8 mouse cellular contexts compared by ENCODE assay signal in the genomic region with DNA sequence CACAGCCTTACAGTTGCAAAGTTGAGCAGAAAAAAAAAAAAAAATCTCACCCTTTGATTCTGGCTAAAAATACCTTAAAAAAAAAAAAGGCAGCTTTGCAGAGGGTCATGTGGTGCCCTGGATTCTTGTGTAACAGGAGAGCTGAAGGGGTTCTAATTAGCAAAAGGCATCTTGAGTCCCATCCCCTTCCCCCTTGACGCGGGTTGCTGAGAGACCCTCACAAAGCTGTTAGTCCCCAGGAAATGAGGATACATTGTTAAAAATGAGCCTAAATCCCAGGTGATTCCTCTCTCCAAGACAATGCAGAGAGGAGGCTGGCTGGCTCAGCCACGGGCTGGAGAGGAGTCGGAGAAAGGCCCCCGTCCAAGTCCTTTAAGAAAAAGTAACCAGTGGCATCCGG. TPM values are rescaled to one million over a fixed set of nuclear protein-coding genes. Genes with fewer than 3 reads are reported as not detected.
DNase-seq lines count a peak whose midpoint lies in the region; ATAC-seq and TF ChIP-seq lines count a peak whose summit lies in the region.
"Had no signal": no experiment of that assay in that cellular context is flagged by ENCODE, and none has a peak within 500 bp of the region (broad histone marks: within the 10 kb centered on the region; RNA-seq: fewer than 3 reads in every experiment).

No protein-coding gene starts in this region.

- DNase-seq in lung, adult 18-20 months: no peak
- DNase-seq in hindbrain, postnatal 0 days (ENCODE audit: low spot score): no peak
- peak; percentile 43 for DNase-seq in testis, postnatal 10 days (ENCODE audit: low spot score)
- DNase-seq in ovary, postnatal 14 days (ENCODE audit: low spot score): no peak
- no peak for DNase-seq in adrenal gland, adult 2 months

- no peak overlapping the region for H3K4me3 ChIP-seq in lung, embryonic 15.5 days
- H3K4me3 ChIP-seq in embryonic facial prominence, embryonic 13.5 days: no peak overlapping the region
- no peak overlapping the region for H3K4me3 ChIP-seq in hindbrain, postnatal 0 days (ENCODE audit: low read length)

- no peak for ATAC-seq in lung, embryonic 15.5 days (ENCODE audit: borderline replicate concordance, extremely low read depth, low FRiP score, low TSS enrichment)
- no peak for ATAC-seq in embryonic facial prominence, embryonic 13.5 days (ENCODE audit: insufficient number of reproducible peaks, insufficient read depth, low FRiP score, low TSS enrichment, low read depth)
- ATAC-seq in hindbrain, postnatal 0 days: no peak

- H3K4me2 ChIP-seq in lung, embryonic 15.5 days: no peak overlapping the region
- peak overlapping the region; percentile 56 for H3K4me2 ChIP-seq in embryonic facial prominence, embryonic 13.5 days
- peak overlapping the region; percentile 38; the same call in 1 of the 2 replicates for H3K4me2 ChIP-seq in hindbrain, postnatal 0 days (ENCODE audit: low read depth, low read length)

- peaks cover 32% of the 10 kb centered on the region for H3K4me1 ChIP-seq in lung, embryonic 15.5 days
- peaks cover 28% of the 10 kb centered on the region for H3K4me1 ChIP-seq in embryonic facial prominence, embryonic 13.5 days
- H3K4me1 ChIP-seq in hindbrain, postnatal 0 days (ENCODE audit: insufficient read depth, low read length): 0 out of 2 replicates have a peak, but pooled peaks cover 11% of the 10 kb centered on the region

- H3K27me3 ChIP-seq in lung, embryonic 15.5 days: no peaks in the 10 kb centered on the region; the same call in 1 of the 2 replicates
- peaks cover 3% of the 10 kb centered on the region; the same call in 1 of the 2 replicates for H3K27me3 ChIP-seq in embryonic facial prominence, embryonic 13.5 days
- no peaks in the 10 kb centered on the region for H3K27me3 ChIP-seq in hindbrain, postnatal 0 days (ENCODE audit: insufficient read depth, low read length)
- H3K27me3 ChIP-seq: stomach, embryonic 15.5 days had no signal

- no peaks in the 10 kb centered on the region for H3K36me3 ChIP-seq in lung, embryonic 15.5 days
- no peaks in the 10 kb centered on the region for H3K36me3 ChIP-seq in embryonic facial prominence, embryonic 13.5 days
- no peaks in the 10 kb centered on the region for H3K36me3 ChIP-seq in hindbrain, postnatal 0 days (ENCODE audit: insufficient read depth, low read length)
- H3K36me3 ChIP-seq: stomach, embryonic 15.5 days had no signal

- H3K9ac ChIP-seq in lung, embryonic 15.5 days: no peak overlapping the region
- H3K9ac ChIP-seq in embryonic facial prominence, embryonic 13.5 days: no peak overlapping the region
- no peak overlapping the region for H3K9ac ChIP-seq in hindbrain, postnatal 0 days (replicated peaks; ENCODE audit: low read length)
- H3K9ac ChIP-seq: stomach, embryonic 15.5 days had no signal

- 55% methylated on average over 6 of the region's 6 CpGs for WGBS in lung, embryonic 15.5 days
- 28% methylated on average over 6 of the region's 6 CpGs for WGBS in embryonic facial prominence, embryonic 13.5 days
- 28% methylated on average over 6 of the region's 6 CpGs for WGBS in hindbrain, postnatal 0 days

- peak overlapping the region; percentile 85 for H3K27ac ChIP-seq in lung, embryonic 15.5 days
- no peak overlapping the region for H3K27ac ChIP-seq in embryonic facial prominence, embryonic 13.5 days
- peak overlapping the region; percentile 77 for H3K27ac ChIP-seq in hindbrain, postnatal 0 days

- H3K9me3 ChIP-seq in lung, embryonic 15.5 days: no peaks in the 10 kb centered on the region
- no peaks in the 10 kb centered on the region for H3K9me3 ChIP-seq in embryonic facial prominence, embryonic 13.5 days
- H3K9me3 ChIP-seq in hindbrain, postnatal 0 days (ENCODE audit: low read length): no peaks in the 10 kb centered on the region
- H3K9me3 ChIP-seq: stomach, embryonic 15.5 days had no signal

- no peak for TF ChIP-seq CTCF in hindbrain, postnatal 0 days (IDR thresholded peaks at IDR 0.05; ENCODE audit: low read depth)

RNA-seq across cellular contexts. Expression of gene Mycn, which starts 36.6 kb away (rescaled TPM):
- polyA plus RNA-seq in lung, embryonic 15.5 days (2015; fragmentation: Nextera tagmentation; extraction: Ambion mirVana): 57.3 and 58.8 TPM in 2 replicates
- 35.5 and 43.4 TPM in 2 replicates for polyA plus RNA-seq in embryonic facial prominence, embryonic 13.5 days (2015; fragmentation: Nextera tagmentation; extraction: Ambion mirVana)
- 51.2 and 55.9 TPM in 2 replicates for total RNA-seq in hindbrain, postnatal 0 days (2014; rRNA removed)
- polyA plus RNA-seq in hindbrain, postnatal 0 days (2015; fragmentation: Nextera tagmentation; extraction: Ambion mirVana): 40.0 and 44.1 TPM in 2 replicates
- 1 to 10 TPM; 6.1 to 9.6 TPM for total RNA-seq in adrenal gland, adult 2 months (2021)
- polyA plus RNA-seq in adrenal gland, adult 2 months (2012; rRNA removed): 3.8 and 5.8 TPM in 2 replicates
